Mouse (Mus musculus): Measurements from ENCODE around the gene Lasp1.

DNA sequence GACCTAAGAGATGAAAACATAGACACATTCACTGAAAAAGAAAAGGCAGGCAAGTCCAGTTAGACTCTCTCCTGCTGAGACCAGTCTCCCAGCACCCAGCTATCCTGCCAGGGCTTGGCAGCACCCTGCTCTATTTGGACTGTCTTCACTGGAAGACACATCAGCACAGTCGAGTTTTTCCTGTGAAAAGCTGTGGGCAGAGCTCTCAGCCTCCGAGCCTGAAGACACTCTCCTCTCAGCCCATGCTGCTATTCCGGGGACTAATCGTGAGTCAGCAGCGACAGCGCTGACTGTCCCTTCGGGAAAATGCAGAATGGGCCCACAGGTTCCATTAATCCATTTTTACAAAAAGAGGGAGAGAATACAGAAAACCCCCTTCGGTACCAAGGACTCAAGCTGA, 45.5 kb upstream of the Lasp1 start:
- no peak for TF ChIP-seq GATA1 (IDR thresholded peaks at IDR 0.05; ENCODE audit: borderline replicate concordance, low read length)
- no peak for TF ChIP-seq FLI1 (IDR thresholded peaks at IDR 0.05; ENCODE audit: low read length)

Data from megakaryocyte, embryonic 14.5 days (primary cell).